Mouse (Mus musculus) myocyte (in vitro differentiated cells): ENCODE data around the gene Ptprg. TPM values are rescaled to one million over a fixed set of nuclear protein-coding genes. Genes with fewer than 3 reads are reported as not detected.

Experiments
- H3K27me3 ChIP-seq: one replicate; pipeline ENCODE4 v1.6.1; 2011; ENCODE audit not compliant: control insufficient read depth, insufficient read depth, insufficient read length
- H3K36me3 ChIP-seq: one replicate; pipeline ENCODE4 v1.6.1; 2011; ENCODE audit not compliant: control insufficient read depth, insufficient read depth
- H3K4me2 ChIP-seq: one replicate; pipeline ENCODE4 v1.6.1; 2011; ENCODE audit warnings: low read depth, control low read depth
- H3K4me3 ChIP-seq: one replicate; pipeline ENCODE4 v1.5.1; 2011; ENCODE audit warnings: mild to moderate bottlenecking, control low read depth, moderate library complexity
- H3K79me2 ChIP-seq: one replicate; pipeline ENCODE4 v1.6.1; 2011; ENCODE audit not compliant: control insufficient read depth, insufficient read depth
- H3ac ChIP-seq: one replicate; pipeline ENCODE4 v1.6.1; 2011; ENCODE audit not compliant: control insufficient read depth, insufficient read length
- CEBPB ChIP-seq: IDR thresholded peaks from 2 replicates; pipeline ENCODE4 v1.6.1; 2011; ENCODE audit warnings: mild to moderate bottlenecking, moderate library complexity; ENCODE audit not compliant: poor library complexity, insufficient read depth, severe bottlenecking
- E2F4 ChIP-seq: IDR thresholded peaks from one replicate; pipeline ENCODE4 v1.6.1; 2011; ENCODE audit warnings: mild to moderate bottlenecking, control low read depth, moderate library complexity; ENCODE audit not compliant: insufficient read depth
- MAX ChIP-seq: IDR thresholded peaks from one replicate; pipeline ENCODE4 v1.6.1; 2011; ENCODE audit warnings: low read depth, mild to moderate bottlenecking, control low read depth
- MYOD1 ChIP-seq, 3 experiments: IDR thresholded peaks; one replicate each; pipeline ENCODE4 v1.6.1; 2011; ENCODE audit warnings: control low read depth in 2 of 3, low read depth in 2 of 3, mild to moderate bottlenecking in 2 of 3, moderate library complexity in 1 of 3; ENCODE audit not compliant: insufficient read length in 2 of 3, control insufficient read depth in 1 of 3
- MYOG ChIP-seq, 3 experiments: IDR thresholded peaks; one replicate each; pipeline ENCODE4 v1.6.1; 2011; ENCODE audit warnings: control low read depth in 2 of 3, low read depth in 2 of 3, mild to moderate bottlenecking in 2 of 3; ENCODE audit not compliant: insufficient read length in 2 of 3, control insufficient read depth in 1 of 3, insufficient read depth in 1 of 3
- POLR2A ChIP-seq: IDR thresholded peaks from one replicate; pipeline ENCODE4 v1.6.1; 2011; ENCODE audit warnings: low read depth, mild to moderate bottlenecking, control low read depth, moderate library complexity; ENCODE audit not compliant: insufficient read length
- POLR2AphosphoS2 ChIP-seq: IDR thresholded peaks from one replicate; pipeline ENCODE4 v1.6.1; 2011; ENCODE audit warnings: low read depth, control low read depth; ENCODE audit not compliant: insufficient read length
- REST ChIP-seq: IDR thresholded peaks from one replicate; pipeline ENCODE4 v1.6.1; 2011; ENCODE audit warnings: mild to moderate bottlenecking, control low read depth, moderate library complexity; ENCODE audit not compliant: insufficient read depth, insufficient read length
- SRF ChIP-seq: IDR thresholded peaks from one replicate; pipeline ENCODE4 v1.6.1; 2011; ENCODE audit warnings: low read depth; ENCODE audit not compliant: control insufficient read depth, insufficient read length
- TCF12 ChIP-seq: IDR thresholded peaks from one replicate; pipeline ENCODE4 v1.6.1; 2011; ENCODE audit warnings: mild to moderate bottlenecking, control low read depth; ENCODE audit not compliant: poor library complexity, insufficient read depth, severe bottlenecking
- TCF3 ChIP-seq: IDR thresholded peaks from one replicate; pipeline ENCODE4 v1.6.1; 2011; ENCODE audit warnings: low read depth, control low read depth; ENCODE audit not compliant: insufficient read length
- USF1 ChIP-seq: IDR thresholded peaks from one replicate; pipeline ENCODE4 v1.6.1; 2011; ENCODE audit warnings: low read depth, mild to moderate bottlenecking, control low read depth, moderate library complexity
- polyA plus RNA-seq: library from polyadenylated mRNA; unstranded; fragments of >200 nt; fragmentation: generic; extraction: Trizol; gene quantifications from one replicate; pipeline ENCODE4 v1.2.1, GENCODE M21; 2012; ENCODE audit warnings: missing spikeins

The Ptprg gene
- polyA plus RNA-seq, 1 experiment = 14.4 TPM

GRCm38 (mm10) chr14:11723876-11724275, 170.5 kb downstream of the Ptprg start:
- Histone ChIP-seq H3K4me2 (no peak overlapping the region), H3K79me2 (no peaks in the 10 kb centered on the region), H3K27me3 (no peaks in the 10 kb centered on the region), H3ac (no peak overlapping the region), H3K36me3 (no peaks in the 10 kb centered on the region), H3K4me3 (no peak overlapping the region)
- TF ChIP-seq USF1 (no peak), POLR2A (no peak), CEBPB (no peak), TCF3 (no peak), SRF (no peak), MAX (no peak), E2F4 (no peak), REST (no peak), TCF12 (no peak), MYOD1 (IDR thresholded peaks at IDR 0.05; ENCODE audit: control insufficient read depth in 1 of 3, insufficient read length in 2 of 3, low read depth in 2 of 3) (no peak), POLR2AphosphoS2 (no peak), MYOG (IDR thresholded peaks at IDR 0.05; ENCODE audit: control insufficient read depth in 1 of 3, insufficient read depth in 1 of 3, insufficient read length in 2 of 3, low read depth in 2 of 3) (no peak)

GRCm38 (mm10) chr14:11731223-11731920, 178.0 kb downstream of the Ptprg start:
- TF ChIP-seq MYOG (IDR thresholded peaks at IDR 0.05; ENCODE audit: control insufficient read depth in 1 of 3, insufficient read depth in 1 of 3, insufficient read length in 2 of 3, low read depth in 2 of 3) (no peak), E2F4 (no peak), TCF3 (no peak), TCF12 (no peak), MYOD1 (IDR thresholded peaks at IDR 0.05; ENCODE audit: control insufficient read depth in 1 of 3, insufficient read length in 2 of 3, low read depth in 2 of 3) (no peak), CEBPB (no peak), REST (no peak), USF1 (no peak), SRF (no peak), POLR2AphosphoS2 (no peak), POLR2A (no peak), MAX (no peak)
- no peaks in the 10 kb centered on the region for H3K36me3 ChIP-seq
- H3K79me2 ChIP-seq = no peaks in the 10 kb centered on the region
- no peak overlapping the region for H3ac ChIP-seq
- H3K4me2 ChIP-seq = no peak overlapping the region
- H3K27me3 ChIP-seq = no peaks in the 10 kb centered on the region
- H3K4me3 ChIP-seq = no peak overlapping the region

GRCm38 (mm10) chr14:11732376-11732775, 179.0 kb downstream of the Ptprg start:
- no peak overlapping the region for H3K4me2 ChIP-seq
- no peaks in the 10 kb centered on the region for H3K27me3 ChIP-seq
- no peak overlapping the region for H3K4me3 ChIP-seq
- no peaks in the 10 kb centered on the region for H3K79me2 ChIP-seq
- no peak overlapping the region for H3ac ChIP-seq
- no peaks in the 10 kb centered on the region for H3K36me3 ChIP-seq
- TF ChIP-seq MYOG (IDR thresholded peaks at IDR 0.05; ENCODE audit: control insufficient read depth in 1 of 3, insufficient read depth in 1 of 3, insufficient read length in 2 of 3, low read depth in 2 of 3) (no peak), E2F4 (no peak), USF1 (no peak), MYOD1 (IDR thresholded peaks at IDR 0.05; ENCODE audit: control insufficient read depth in 1 of 3, insufficient read length in 2 of 3, low read depth in 2 of 3) (no peak), TCF12 (no peak), CEBPB (no peak), POLR2A (no peak), SRF (no peak), REST (no peak), POLR2AphosphoS2 (no peak), TCF3 (no peak), MAX (no peak)

GRCm38 (mm10) chr14:11743726-11744125, 190.4 kb downstream of the Ptprg start:
- Histone ChIP-seq H3ac (no peak overlapping the region), H3K79me2 (no peaks in the 10 kb centered on the region), H3K4me2 (no peak overlapping the region), H3K4me3 (no peak overlapping the region), H3K36me3 (no peaks in the 10 kb centered on the region), H3K27me3 (no peaks in the 10 kb centered on the region)
- TF ChIP-seq TCF12 (no peak), REST (no peak), POLR2A (no peak), E2F4 (no peak), USF1 (no peak), POLR2AphosphoS2 (no peak), TCF3 (no peak)
